8 mouse cellular contexts compared by ENCODE assay signal in the genomic region with DNA sequence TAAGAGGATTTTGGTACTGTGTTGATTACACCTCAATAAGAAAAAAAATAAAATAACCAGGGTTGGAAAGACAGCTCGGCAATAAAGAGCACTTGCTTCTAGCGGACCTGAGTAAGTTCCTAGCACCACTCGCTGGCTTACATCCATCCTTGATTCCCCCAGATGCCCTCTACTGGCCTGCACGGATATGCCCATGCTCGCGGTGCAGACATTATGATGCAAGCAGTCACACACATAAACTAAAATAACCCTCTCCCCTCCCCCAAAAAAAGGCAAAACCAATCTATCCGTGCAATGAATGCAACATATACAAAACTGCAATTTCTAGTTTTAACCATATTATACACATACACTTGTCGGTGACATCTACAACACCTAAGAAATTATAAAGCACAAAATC. TPM values are rescaled to one million over a fixed set of nuclear protein-coding genes. Genes with fewer than 3 reads are reported as not detected.
DNase-seq lines count a peak whose midpoint lies in the region; ATAC-seq and TF ChIP-seq lines count a peak whose summit lies in the region.

No protein-coding gene starts in this region.

- peak; percentile 20; the same call in 1 of the 2 replicates for TF ChIP-seq CTCF in hindbrain, postnatal 0 days (IDR thresholded peaks at IDR 0.05; ENCODE audit: low read depth)

- peak overlapping the region; percentile 77; the same call in 1 of the 2 replicates for H3K9ac ChIP-seq in hindbrain, postnatal 0 days (replicated peaks; ENCODE audit: low read length)

- H3K27me3 ChIP-seq in hindbrain, postnatal 0 days (ENCODE audit: insufficient read depth, low read length) = no peaks in the 10 kb centered on the region
- H3K27me3 ChIP-seq in myocyte (ENCODE audit: control insufficient read depth, insufficient read depth, insufficient read length) = no peaks in the 10 kb centered on the region

- TF ChIP-seq POLR2A in myocyte (IDR thresholded peaks at IDR 0.05; ENCODE audit: insufficient read length, low read depth) = no peak

- DNase-seq in cerebellum, adult 18-20 months = peak; percentile 9 to 15
- peak; percentile 18 for DNase-seq in thymus, postnatal 0 days (ENCODE audit: low spot score)
- no peak for DNase-seq in thymus, postnatal 14 days
- DNase-seq in hindbrain, postnatal 0 days (ENCODE audit: low spot score) = peak; percentile 30
- DNase-seq in thymus, postnatal 25 days = no peak
- no peak for DNase-seq in layer of hippocampus, adult 9-11 months

- 84% methylated on average over 8 of the region's 8 CpGs for WGBS in hindbrain, postnatal 0 days

- H3K9me3 ChIP-seq in hindbrain, postnatal 0 days (ENCODE audit: low read length) = no peaks in the 10 kb centered on the region

- peak overlapping the region; percentile 72 for H3ac ChIP-seq in myocyte (ENCODE audit: control insufficient read depth, insufficient read length)

- peaks cover 46% of the 10 kb centered on the region for H3K79me2 ChIP-seq in myocyte (ENCODE audit: control insufficient read depth, insufficient read depth)

- peak overlapping the region; percentile 77 for H3K4me3 ChIP-seq in hindbrain, postnatal 0 days (ENCODE audit: low read length)
- H3K4me3 ChIP-seq in myocyte = peak overlapping the region; percentile 72

- peak overlapping the region; percentile 82 for H3K4me2 ChIP-seq in hindbrain, postnatal 0 days (ENCODE audit: low read depth, low read length)
- H3K4me2 ChIP-seq in myocyte (ENCODE audit: low read depth) = peak overlapping the region; percentile 88

- ATAC-seq in cerebellum, adult (ENCODE audit: insufficient number of reproducible peaks, low FRiP score, low TSS enrichment) = no peak
- ATAC-seq in hindbrain, postnatal 0 days = no peak

- no peaks in the 10 kb centered on the region for H3K36me3 ChIP-seq in hindbrain, postnatal 0 days (ENCODE audit: insufficient read depth, low read length)
- no peaks in the 10 kb centered on the region for H3K36me3 ChIP-seq in myocyte (ENCODE audit: control insufficient read depth, insufficient read depth)

- H3K27ac ChIP-seq in hindbrain, postnatal 0 days = peak overlapping the region; percentile 95

- peaks cover 3% of the 10 kb centered on the region; the same call in 1 of the 2 replicates for H3K4me1 ChIP-seq in hindbrain, postnatal 0 days (ENCODE audit: insufficient read depth, low read length)

TF ChIP-seq in myocyte, 11 proteins besides CTCF, POLR2A, EP300 and RAD21:
- TF ChIP-seq POLR2AphosphoS2 (IDR thresholded peaks at IDR 0.05; ENCODE audit: insufficient read length, low read depth) = no peak
- TF ChIP-seq MYOD1 (IDR thresholded peaks at IDR 0.05; ENCODE audit: control insufficient read depth in 1 of 3, insufficient read length in 2 of 3, low read depth in 2 of 3) = no peak
- TF ChIP-seq USF1 (IDR thresholded peaks at IDR 0.05; ENCODE audit: low read depth) = no peak
TF ChIP-seq in myocyte: peak in this region for 0.

RNA-seq across cellular contexts. Expression of a gene that starts 0.9 kb away (rescaled TPM):
- 44.8 and 56.1 TPM in 2 replicates for polyA plus RNA-seq in thymus, postnatal 0 days (2015; fragmentation: Nextera tagmentation; extraction: Ambion mirVana)
- 12.5 and 16.2 TPM in 2 replicates for total RNA-seq in hindbrain, postnatal 0 days (2014; rRNA removed)
- polyA plus RNA-seq in hindbrain, postnatal 0 days (2015; fragmentation: Nextera tagmentation; extraction: Ambion mirVana) = 21.6 and 22.8 TPM in 2 replicates
- polyA plus RNA-seq in myocyte (2012; fragmentation: generic; extraction: Trizol) = 3.8 TPM

Comparison
In these comparisons a context has a peak if more than half of its experiments do, and no peak if none do; other contexts are left out.
1. DNase-seq: peak in cerebellum, adult 18-20 months (2 of 2), thymus, postnatal 0 days (single experiment) and hindbrain, postnatal 0 days (single experiment); none in thymus, postnatal 14 days (single experiment), thymus, postnatal 25 days (single experiment) and layer of hippocampus, adult 9-11 months (single experiment).